Mouse (Mus musculus) forebrain, embryonic 14.5 days (tissue): ENCODE measurements at regions not wholly inside any gene's neighbourhood (a gene's known extent, or its start where the extent isn't known, plus 50 kb on each side); places are given as distances from the start of the nearest gene placed in this dataset.

Experiments used
- ATAC-seq: fragments of 200-750 bp; cut with Nextera tagmentation; 2 replicates; pipeline ENCODE4 v1.8.0; 2017; ENCODE audit warnings: mild to moderate bottlenecking, moderate library complexity
- DNase-seq: peaks from one replicate; pipeline ENCODE4 v3.0.0-alpha.2; 2015; ENCODE audit warnings: low spot score
- H3K27ac ChIP-seq: fragments of 300-500 bp; sonication (generic); 2 replicates; pipeline ENCODE4 v1.5.1; 2014; ENCODE audit warnings: low read depth, mild to moderate bottlenecking, control low read depth, low read length, moderate library complexity
- H3K27me3 ChIP-seq: fragments of 300-500 bp; sonication (generic); replicated peaks from 2 replicates; pipeline ENCODE4 v1.6.1; 2014; ENCODE audit warnings: low read length, control low read depth, mixed read lengths; ENCODE audit not compliant: control insufficient read depth, insufficient read depth
- H3K36me3 ChIP-seq: fragments of 300-500 bp; sonication (generic); 2 replicates; pipeline ENCODE4 v1.6.1; 2014; ENCODE audit warnings: low read length, control low read depth; ENCODE audit not compliant: control insufficient read depth, insufficient read depth
- H3K4me1 ChIP-seq: fragments of 300-500 bp; sonication (generic); 2 replicates; pipeline ENCODE4 v1.6.1; 2014; ENCODE audit warnings: antibody characterized with exemption, low read length, control low read depth; ENCODE audit not compliant: control insufficient read depth, insufficient read depth
- H3K4me2 ChIP-seq: fragments of 300-500 bp; sonication (generic); 2 replicates; pipeline ENCODE4 v1.6.1; 2014; ENCODE audit warnings: mild to moderate bottlenecking, control low read depth, low read length
- H3K4me3 ChIP-seq: fragments of 300-500 bp; sonication (generic); 2 replicates; pipeline ENCODE4 v1.5.1; 2014; ENCODE audit warnings: low read depth, low read length, control low read depth
- H3K9ac ChIP-seq: fragments of 300-500 bp; sonication (generic); 2 replicates; pipeline ENCODE4 v1.6.1; 2014; ENCODE audit warnings: mild to moderate bottlenecking, low read length, control low read depth, moderate library complexity
- H3K9me3 ChIP-seq: fragments of 300-500 bp; sonication (generic); replicated peaks from 2 replicates; pipeline ENCODE4 v1.6.1; 2016; ENCODE audit warnings: low read length, control low read depth, mixed read lengths; ENCODE audit not compliant: control insufficient read depth
- WGBS: fragments of 180-500 bp; shearing (Covaris S2); extraction: QIAGEN DNeasy Blood & Tissue Kit; methylation state at CpG from one replicate; pipeline ENCODE4 v1.1.7; 2014; 5-methylcytosine and 5-hydroxymethylcytosine counted together

- peaks cover 4% of the 10 kb centered on the region; the same call in 1 of the 2 replicates for H3K4me1 ChIP-seq
- no peak overlapping the region for H3K4me2 ChIP-seq
- no peaks in the 10 kb centered on the region for H3K27me3 ChIP-seq
- H3K27ac ChIP-seq = no peak overlapping the region
- H3K36me3 ChIP-seq = no peaks in the 10 kb centered on the region
- no peaks in the 10 kb centered on the region for H3K9me3 ChIP-seq
- WGBS = 79% methylated on average over 4 of the region's 4 CpGs
- no peak overlapping the region for H3K4me3 ChIP-seq
- no peak overlapping the region for H3K9ac ChIP-seq
- ATAC-seq (no peak), DNase-seq (no peak)
Observed at GRCm38 (mm10) chr13:97647486-97647885, 112.9 kb downstream of the Gm10260 start.

- H3K4me2 ChIP-seq = no peak overlapping the region
- no peaks in the 10 kb centered on the region for H3K27me3 ChIP-seq
- H3K9ac ChIP-seq = no peak overlapping the region
- H3K4me3 ChIP-seq = no peak overlapping the region
- H3K4me1 ChIP-seq = peaks cover 4% of the 10 kb centered on the region; the same call in 1 of the 2 replicates
- DNase-seq (no peak), ATAC-seq (no peak)
- H3K9me3 ChIP-seq = no peaks in the 10 kb centered on the region
- 94% methylated on average over 7 of the region's 7 CpGs for WGBS
- H3K27ac ChIP-seq = no peak overlapping the region
- H3K36me3 ChIP-seq = no peaks in the 10 kb centered on the region
Observed at GRCm38 (mm10) chr13:97646021-97646385, 114.4 kb downstream of the Gm10260 start.

DNA sequence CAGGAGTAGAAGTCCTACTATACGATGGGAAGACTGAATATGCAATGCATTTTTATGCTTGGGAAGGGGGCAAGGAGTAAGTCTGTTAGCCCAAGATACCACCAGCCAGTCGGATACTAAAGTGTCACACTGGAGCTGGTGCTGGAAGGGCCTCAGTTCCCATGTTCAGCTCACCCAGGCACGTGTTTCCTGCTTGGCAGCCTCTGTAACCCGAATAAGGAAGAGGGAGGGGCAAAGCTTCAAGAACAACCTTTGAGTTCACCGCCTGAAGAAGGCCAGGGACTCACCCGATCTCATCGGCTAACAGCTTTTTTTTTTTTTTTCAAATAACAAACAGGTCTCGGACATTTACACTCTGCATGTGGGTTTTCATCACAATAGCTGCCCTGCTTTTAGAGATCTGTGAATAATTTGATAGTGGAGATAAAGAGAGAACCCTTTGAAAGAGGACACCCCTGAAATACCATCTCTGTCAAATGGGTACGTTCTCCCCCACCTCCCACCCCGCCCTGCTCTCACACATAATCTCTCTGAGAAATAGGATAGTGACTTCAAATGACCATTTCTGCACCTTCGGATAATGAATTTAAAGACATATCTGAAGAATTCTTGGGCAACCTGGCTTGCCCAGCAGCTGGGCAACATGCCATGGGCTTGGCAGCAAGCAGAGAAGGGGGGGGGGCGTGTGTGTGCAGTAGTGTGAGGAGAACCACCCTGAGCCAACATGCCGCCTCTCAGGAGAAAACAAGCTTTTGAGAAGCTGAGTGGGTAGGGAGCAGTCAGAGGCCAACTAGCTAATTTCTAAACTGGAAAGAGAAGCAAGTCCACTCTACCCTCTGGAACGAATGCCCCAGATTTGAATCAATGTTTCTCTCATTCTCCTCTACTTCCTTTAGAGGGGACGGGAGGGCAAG lies 115.1 kb downstream of the Gm10260 start:
- Histone ChIP-seq H3K36me3 (no peaks in the 10 kb centered on the region), H3K27ac (no peak overlapping the region), H3K4me3 (no peak overlapping the region), H3K4me1 (peaks cover 4% of the 10 kb centered on the region; the same call in 1 of the 2 replicates), H3K27me3 (no peaks in the 10 kb centered on the region), H3K9ac (no peak overlapping the region), H3K4me2 (no peak overlapping the region), H3K9me3 (no peaks in the 10 kb centered on the region)
- DNase-seq = peak; percentile 64
- WGBS = 65% methylated on average over 15 of the region's 15 CpGs
- ATAC-seq = no peak

GRCm38 (mm10) chr13:97640236-97640635 lies 120.2 kb downstream of the Gm10260 start:
- Histone ChIP-seq H3K4me3 (no peak overlapping the region), H3K9ac (no peak overlapping the region), H3K27ac (no peak overlapping the region), H3K36me3 (no peaks in the 10 kb centered on the region), H3K9me3 (no peaks in the 10 kb centered on the region), H3K4me2 (no peak overlapping the region), H3K27me3 (no peaks in the 10 kb centered on the region), H3K4me1 (peaks cover 8% of the 10 kb centered on the region; the same call in 1 of the 2 replicates)
- ATAC-seq (no peak), DNase-seq (no peak)
- WGBS = 87% methylated on average over 3 of the region's 3 CpGs

DNA sequence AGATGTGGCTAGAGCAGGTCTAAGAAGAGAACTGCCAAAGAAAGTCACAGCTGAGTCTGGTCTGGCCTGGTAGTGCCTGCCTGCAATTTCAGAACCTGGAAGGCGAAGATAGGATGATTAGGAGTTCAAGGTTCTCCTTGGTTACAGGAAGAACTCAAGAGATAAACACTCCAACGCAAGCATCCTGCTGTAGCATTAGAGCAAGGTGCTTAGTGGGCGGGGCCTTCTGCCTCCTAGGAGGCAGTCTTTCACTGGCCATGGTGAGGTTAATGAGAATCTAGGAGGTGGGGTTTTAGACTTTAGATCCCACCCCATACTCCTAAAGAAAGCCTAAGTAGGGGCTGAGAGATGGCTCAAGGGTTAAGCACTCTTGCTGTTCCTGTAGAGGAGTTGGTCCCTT lies 120.8 kb downstream of the Gm10260 start:
- ATAC-seq (no peak), DNase-seq (no peak)
- Histone ChIP-seq H3K4me2 (no peak overlapping the region), H3K9ac (no peak overlapping the region), H3K4me3 (no peak overlapping the region), H3K4me1 (peaks cover 8% of the 10 kb centered on the region; the same call in 1 of the 2 replicates), H3K27ac (no peak overlapping the region), H3K27me3 (no peaks in the 10 kb centered on the region), H3K9me3 (no peaks in the 10 kb centered on the region), H3K36me3 (no peaks in the 10 kb centered on the region)
- WGBS = 64% methylated on average over 3 of the region's 3 CpGs

DNA sequence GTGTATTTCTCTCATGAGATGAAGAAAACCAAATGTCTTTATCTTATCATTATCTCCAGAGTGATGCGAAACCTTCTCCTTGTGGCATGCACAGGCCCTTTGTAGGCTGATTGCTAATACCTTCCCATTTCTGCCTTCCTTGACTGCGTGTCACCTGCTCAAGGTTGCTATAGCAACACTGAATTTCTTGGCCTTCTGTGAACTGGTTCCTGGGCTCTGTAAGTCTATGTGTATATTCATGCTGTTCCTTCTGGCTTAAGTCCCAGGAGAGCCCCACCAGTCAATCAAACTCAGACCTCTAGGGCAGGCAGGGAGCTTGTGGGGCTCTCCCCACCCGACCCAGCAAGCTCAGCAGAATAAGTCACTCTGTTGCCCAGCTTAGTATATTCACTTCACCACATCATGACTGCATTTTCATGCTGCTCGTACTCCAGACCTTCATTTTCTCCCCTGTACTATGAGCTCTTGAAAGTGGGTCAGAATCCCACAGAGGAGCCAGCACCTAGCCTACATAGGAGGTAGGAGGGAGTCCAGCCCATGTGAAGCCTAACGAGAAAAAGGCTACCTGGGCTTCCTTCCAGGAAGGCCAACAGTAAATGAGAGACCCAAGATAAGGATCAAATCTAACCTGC lies 121.9 kb downstream of the Gm10260 start:
- H3K9ac ChIP-seq = no peak overlapping the region
- peak; percentile 77 for ATAC-seq
- peak; percentile 76 for DNase-seq
- no peak overlapping the region for H3K4me3 ChIP-seq
- no peaks in the 10 kb centered on the region for H3K9me3 ChIP-seq
- H3K4me2 ChIP-seq = no peak overlapping the region
- peak overlapping the region; percentile 40; the same call in 1 of the 2 replicates for H3K27ac ChIP-seq
- H3K4me1 ChIP-seq = peaks cover 11% of the 10 kb centered on the region; the same call in 1 of the 2 replicates
- H3K36me3 ChIP-seq = no peaks in the 10 kb centered on the region
- WGBS = 51% methylated on average over 5 of the region's 5 CpGs
- no peaks in the 10 kb centered on the region for H3K27me3 ChIP-seq

- H3K9me3 ChIP-seq = no peaks in the 10 kb centered on the region
- H3K27ac ChIP-seq = no peak overlapping the region
- no peak for ATAC-seq
- no peaks in the 10 kb centered on the region for H3K36me3 ChIP-seq
- no peaks in the 10 kb centered on the region for H3K27me3 ChIP-seq
- 95% methylated on average over 6 of the region's 6 CpGs for WGBS
- DNase-seq = no peak
- no peak overlapping the region for H3K4me2 ChIP-seq
- peaks cover 11% of the 10 kb centered on the region; the same call in 1 of the 2 replicates for H3K4me1 ChIP-seq
- H3K9ac ChIP-seq = no peak overlapping the region
- no peak overlapping the region for H3K4me3 ChIP-seq
Observed at GRCm38 (mm10) chr13:97637506-97637905, 122.9 kb downstream of the Gm10260 start.

DNA sequence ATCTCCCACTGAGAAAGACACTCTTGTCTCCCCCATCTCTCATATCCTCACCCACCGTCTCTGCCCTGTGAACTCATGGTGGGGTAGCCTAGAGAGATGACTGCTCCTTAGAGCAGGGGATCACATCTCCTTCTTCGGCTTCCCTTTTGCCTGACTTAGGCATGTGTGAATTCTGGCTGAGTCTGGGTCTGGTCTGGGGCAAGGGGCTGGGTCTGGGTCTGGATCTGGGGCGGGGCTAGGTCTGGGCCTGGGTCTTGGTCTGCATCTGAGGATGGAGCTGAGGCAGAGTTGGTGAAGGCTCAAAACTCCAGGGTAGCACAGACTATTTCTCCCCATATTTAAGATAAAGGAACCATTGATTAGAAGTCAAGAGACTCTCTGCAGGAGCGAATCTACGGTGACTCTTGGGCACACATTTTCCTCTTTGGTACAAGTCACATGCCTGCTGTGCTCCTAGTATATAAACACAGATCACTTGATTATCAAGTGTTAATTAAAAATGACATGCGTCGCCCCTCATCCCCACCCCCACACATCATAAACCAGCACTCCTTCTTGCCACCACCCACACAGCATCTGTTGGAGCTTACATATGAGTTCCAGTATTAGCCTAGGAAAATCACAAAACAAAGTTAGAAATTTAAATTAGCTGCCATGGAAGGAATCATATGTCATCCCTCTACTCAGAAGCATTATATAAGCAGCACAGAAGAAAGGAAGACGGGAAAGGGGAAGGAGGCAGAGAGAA lies 126.2 kb downstream of the Gm10260 start:
- WGBS = 68% methylated on average over 8 of the region's 8 CpGs
- Histone ChIP-seq H3K9ac (no peak overlapping the region), H3K36me3 (no peaks in the 10 kb centered on the region), H3K4me2 (no peak overlapping the region), H3K4me1 (peaks cover 10% of the 10 kb centered on the region; the same call in 1 of the 2 replicates), H3K27ac (no peak overlapping the region), H3K9me3 (no peaks in the 10 kb centered on the region), H3K27me3 (no peaks in the 10 kb centered on the region), H3K4me3 (no peak overlapping the region)
- peak; percentile 49 for DNase-seq
- ATAC-seq = 0 out of 2 replicates have a peak, but pooled peaks have one; percentile 15
